Mouse (Mus musculus): Measurements from ENCODE around the gene Sfswap.
"Not testable (repeated sequence)": the region's sequence is repeated elsewhere in the genome, so short reads cannot be mapped to it uniquely, and the experiment has no call there.

GRCm38 (mm10) chr5:129620600-129620999 is 119.6 kb downstream of the Sfswap start:
- TF ChIP-seq CTCF (IDR thresholded peaks at IDR 0.05; ENCODE audit: low read depth) = peak; percentile 42
- TF ChIP-seq EP300 (IDR thresholded peaks at IDR 0.05; ENCODE audit: low read depth) = not testable (repeated sequence)

All from liver, embryonic 14.5 days (tissue).